Mouse (Mus musculus): ENCODE measurements around the gene Irf9.

GRCm38 (mm10) chr14:55658011-55658410 is 54.6 kb downstream of the Irf9 start:
- TF ChIP-seq CTCF (IDR thresholded peaks at IDR 0.05; ENCODE audit: low read depth) = no peak
- TF ChIP-seq EP300 (optimal IDR thresholded peaks at IDR 0.05) = no peak

Measured in stomach, postnatal 0 days (tissue).